In genomic region chr2:62664839-62665238, GRCm38 (mm10) we compare ENCODE assay signal across 8 mouse cellular contexts. TPM values are rescaled to one million over a fixed set of nuclear protein-coding genes. Genes with fewer than 3 reads are reported as not detected.
DNase-seq lines count a peak whose midpoint lies in the region; ATAC-seq lines count a peak whose summit lies in the region.
"Had no signal": no experiment of that assay in that cellular context is flagged by ENCODE, and none has a peak within 500 bp of the region (broad histone marks: within the 10 kb centered on the region; RNA-seq: fewer than 3 reads in every experiment).

No protein-coding gene starts in this region.

- H3K27me3 ChIP-seq in lung, embryonic 16.5 days (ENCODE audit: control insufficient read depth, insufficient read depth, low read depth, low read length) = no peaks in the 10 kb centered on the region; the same call in 1 of the 2 replicates
- H3K27me3 ChIP-seq in forebrain, embryonic 12.5 days = no peaks in the 10 kb centered on the region
- H3K27me3 ChIP-seq in limb, embryonic 10.5 days (ENCODE audit: low read depth, poor library complexity, severe bottlenecking) = peaks cover 21% of the 10 kb centered on the region
- H3K27me3 ChIP-seq in stomach, embryonic 14.5 days (ENCODE audit: control insufficient read depth, insufficient read depth, low read length) = no peaks in the 10 kb centered on the region
- H3K27me3 ChIP-seq: limb, embryonic 15.5 days had no signal

- H3K4me3 ChIP-seq in lung, embryonic 16.5 days (ENCODE audit: low read length) = peak overlapping the region; percentile 55
- H3K4me3 ChIP-seq in forebrain, embryonic 12.5 days (replicated peaks) = peak overlapping the region; percentile 66; the same call in 1 of the 2 replicates
- H3K4me3 ChIP-seq in limb, embryonic 10.5 days = peak overlapping the region; percentile 69; the same call in 1 of the 2 replicates
- H3K4me3 ChIP-seq in stomach, embryonic 14.5 days (ENCODE audit: low read depth, low read length) = peak overlapping the region; percentile 56

- no peak for ATAC-seq in lung, embryonic 16.5 days (ENCODE audit: low read depth)
- ATAC-seq in forebrain, embryonic 12.5 days (ENCODE audit: low FRiP score) = no peak
- no peak for ATAC-seq in stomach, embryonic 14.5 days (ENCODE audit: insufficient number of reproducible peaks, insufficient read depth, low FRiP score, low read depth)

- no peaks in the 10 kb centered on the region for H3K36me3 ChIP-seq in lung, embryonic 16.5 days (ENCODE audit: control insufficient read depth, insufficient read depth, low read length)
- H3K36me3 ChIP-seq in forebrain, embryonic 12.5 days (replicated peaks) = no peaks in the 10 kb centered on the region
- no peaks in the 10 kb centered on the region for H3K36me3 ChIP-seq in limb, embryonic 10.5 days
- H3K36me3 ChIP-seq in stomach, embryonic 14.5 days (ENCODE audit: control insufficient read depth, insufficient read depth, low read length) = no peaks in the 10 kb centered on the region
- H3K36me3 ChIP-seq: limb, embryonic 15.5 days had no signal

- H3K9me3 ChIP-seq in lung, embryonic 16.5 days (ENCODE audit: control insufficient read depth, low read length) = no peaks in the 10 kb centered on the region
- H3K9me3 ChIP-seq in forebrain, embryonic 12.5 days = no peaks in the 10 kb centered on the region
- H3K9me3 ChIP-seq in limb, embryonic 10.5 days (replicated peaks) = no peaks in the 10 kb centered on the region
- no peaks in the 10 kb centered on the region for H3K9me3 ChIP-seq in stomach, embryonic 14.5 days (ENCODE audit: control insufficient read depth, low read depth, low read length)
- H3K9me3 ChIP-seq: limb, embryonic 15.5 days had no signal

- 54% methylated on average over 7 of the region's 7 CpGs for WGBS in lung, embryonic 16.5 days
- 67% methylated on average over 7 of the region's 7 CpGs for WGBS in forebrain, embryonic 12.5 days
- 75% methylated on average over 7 of the region's 7 CpGs for WGBS in limb, embryonic 10.5 days
- WGBS in stomach, embryonic 14.5 days = 61% methylated on average over 7 of the region's 7 CpGs

- no peak for DNase-seq in lung, postnatal 36 days
- no peak for DNase-seq in limb, embryonic 10.5 days (ENCODE audit: low spot score)
- DNase-seq in ovary, postnatal 10 days (ENCODE audit: low spot score) = no peak
- no peak for DNase-seq in layer of hippocampus, adult 8-10 months (ENCODE audit: low spot score in 2 of 2)

- no peak overlapping the region for H3K27ac ChIP-seq in lung, embryonic 16.5 days (ENCODE audit: low read length)
- H3K27ac ChIP-seq in forebrain, embryonic 12.5 days = no peak overlapping the region
- no peak overlapping the region for H3K27ac ChIP-seq in limb, embryonic 10.5 days
- no peak overlapping the region for H3K27ac ChIP-seq in stomach, embryonic 14.5 days (ENCODE audit: low read length)
- H3K27ac ChIP-seq: limb, embryonic 15.5 days had no signal

- H3K4me2 ChIP-seq in lung, embryonic 16.5 days (ENCODE audit: low read depth, low read length) = peak overlapping the region; percentile 77
- peak overlapping the region; percentile 93 for H3K4me2 ChIP-seq in forebrain, embryonic 12.5 days
- peak overlapping the region; percentile 89; the same call in 1 of the 2 replicates for H3K4me2 ChIP-seq in stomach, embryonic 14.5 days (replicated peaks; ENCODE audit: low read depth, low read length)

- no peaks in the 10 kb centered on the region; the same call in 1 of the 2 replicates for H3K4me1 ChIP-seq in lung, embryonic 16.5 days (replicated peaks; ENCODE audit: control insufficient read depth, insufficient read depth, low read length)
- H3K4me1 ChIP-seq in forebrain, embryonic 12.5 days = 0 out of 2 replicates have a peak, but pooled peaks cover 2% of the 10 kb centered on the region
- peaks cover 4% of the 10 kb centered on the region for H3K4me1 ChIP-seq in limb, embryonic 10.5 days
- no peaks in the 10 kb centered on the region for H3K4me1 ChIP-seq in stomach, embryonic 14.5 days (ENCODE audit: control insufficient read depth, insufficient read depth, low read length)
- H3K4me1 ChIP-seq: limb, embryonic 15.5 days had no signal

- H3K9ac ChIP-seq in lung, embryonic 16.5 days (ENCODE audit: low read length) = peak overlapping the region; percentile 55
- no peak overlapping the region for H3K9ac ChIP-seq in forebrain, embryonic 12.5 days
- H3K9ac ChIP-seq in stomach, embryonic 14.5 days (replicated peaks; ENCODE audit: low read depth, low read length) = no peak overlapping the region
- H3K9ac ChIP-seq: limb, embryonic 15.5 days had no signal

RNA-seq across cellular contexts. Expression of gene Gca, which starts 0.8 kb away (rescaled TPM):
- 5.2 and 5.8 TPM in 2 replicates for polyA plus RNA-seq in lung, embryonic 16.5 days (2015; fragmentation: Nextera tagmentation; extraction: Ambion mirVana)
- polyA plus RNA-seq in forebrain, embryonic 12.5 days (2016; fragmentation: Nextera tagmentation; extraction: Ambion mirVana) = 8.6 TPM in 2 replicates
- 0.44 and 0.45 TPM in 2 replicates for polyA plus RNA-seq in limb, embryonic 10.5 days (2016; fragmentation: Nextera tagmentation; extraction: Ambion mirVana)
- 5.9 and 7.2 TPM in 2 replicates for polyA plus RNA-seq in stomach, embryonic 14.5 days (2014; fragmentation: Nextera tagmentation; extraction: Ambion mirVana)
- total RNA-seq in layer of hippocampus, adult 8-10 months (2022) = 10 to 100 TPM; 10.9 to 20.0 (median 13.0) TPM

RNA-seq across cellular contexts. Expression of gene Ifih1, which starts 18.8 kb away (rescaled TPM):
- 2.8 and 3.3 TPM in 2 replicates for polyA plus RNA-seq in lung, embryonic 16.5 days (2015; fragmentation: Nextera tagmentation; extraction: Ambion mirVana)
- polyA plus RNA-seq in forebrain, embryonic 12.5 days (2016; fragmentation: Nextera tagmentation; extraction: Ambion mirVana) = 1.5 and 1.9 TPM in 2 replicates
- polyA plus RNA-seq in limb, embryonic 10.5 days (2016; fragmentation: Nextera tagmentation; extraction: Ambion mirVana) = 0.45 and 0.73 TPM in 2 replicates
- 3.7 and 4.0 TPM in 2 replicates for polyA plus RNA-seq in stomach, embryonic 14.5 days (2014; fragmentation: Nextera tagmentation; extraction: Ambion mirVana)
- 1 to 10 TPM; 2.3 to 5.9 (median 4.0) TPM for total RNA-seq in layer of hippocampus, adult 8-10 months (2022)
